Mouse (Mus musculus): ENCODE data around the gene Lag3.

Gene Lag3

GRCm38 (mm10) chr6:124860511-124860910, 51.0 kb downstream of the Lag3 start:
- no peak for DNase-seq (ENCODE audit: low spot score in 2 of 2)

- DNase-seq (ENCODE audit: low spot score in 2 of 2): peak; percentile 71 to 73
Measured at GRCm38 (mm10) chr6:124859725-124860124, 51.8 kb downstream of the Lag3 start.

GRCm38 (mm10) chr6:124858561-124859318, 52.8 kb downstream of the Lag3 start:
- DNase-seq (ENCODE audit: low spot score in 2 of 2): no peak

GRCm38 (mm10) chr6:124857840-124858530, 53.5 kb downstream of the Lag3 start:
- no peak for DNase-seq (ENCODE audit: low spot score in 2 of 2)

GRCm38 (mm10) chr6:124856916-124857839, 54.3 kb downstream of the Lag3 start, which contains the start of gene P3h3:
Gene P3h3 (minus strand): TSS chr6:124857752.
- peak; percentile 68 to 70 for DNase-seq (ENCODE audit: low spot score in 2 of 2)

- no peak for DNase-seq (ENCODE audit: low spot score in 2 of 2)
Measured at GRCm38 (mm10) chr6:124856321-124856720, 55.2 kb downstream of the Lag3 start.

- no peak for DNase-seq (ENCODE audit: low spot score in 2 of 2)
Measured at GRCm38 (mm10) chr6:124854647-124855046, 56.9 kb downstream of the Lag3 start.
